Mouse (Mus musculus) layer of hippocampus, postnatal 14 days (tissue): ENCODE results near the gene Sord. TPM values are rescaled to one million over a fixed set of nuclear protein-coding genes. Genes with fewer than 3 reads are reported as not detected.
A peak's percentile ranks its signal among the peaks of the same experiment; 100 is the strongest.

Source experiments
- DNase-seq, 2 experiments: peaks; one replicate each; pipeline ENCODE4 v3.0.0; 2021 to 2022; ENCODE audit warnings: low spot score in 2 of 2, mixed read lengths in 1 of 2
- total RNA-seq, 2 experiments: library from RNA; stranded (reverse); gene quantifications; 2 replicates each; pipeline ENCODE4 v1.2.3; 2021

The Sord gene
- total RNA-seq, 2 experiments from 2014 or later, result 12.2 to 13.4 TPM

- no peak for DNase-seq
Observed at GRCm38 (mm10) chr2:122237891-122238470, 3.4 kb downstream of the Sord start.

- DNase-seq, result no peak
Observed at GRCm38 (mm10) chr2:122240735-122241134, 6.2 kb downstream of the Sord start.

- DNase-seq, result no peak
Observed at GRCm38 (mm10) chr2:122241226-122241625, 6.7 kb downstream of the Sord start.

GRCm38 (mm10) chr2:122241935-122242334, 7.4 kb downstream of the Sord start:
- no peak for DNase-seq

- DNase-seq, result peak; percentile 72 to 81
Observed at GRCm38 (mm10) chr2:122243671-122244131, 9.2 kb downstream of the Sord start.

- no peak for DNase-seq
Observed at GRCm38 (mm10) chr2:122247786-122248185, 13.2 kb downstream of the Sord start.

GRCm38 (mm10) chr2:122255997-122256396, 21.4 kb downstream of the Sord start:
- DNase-seq, result no peak

GRCm38 (mm10) chr2:122260729-122261128, 26.2 kb downstream of the Sord start:
- no peak for DNase-seq

- peak in 1 of 2 experiments; percentile 3 for DNase-seq
Observed at GRCm38 (mm10) chr2:122264690-122265089, 30.1 kb downstream of the Sord start.

- no peak for DNase-seq
Observed at GRCm38 (mm10) chr2:122266407-122267193, 32.1 kb downstream of the Sord start.

- DNase-seq, result no peak
Observed at GRCm38 (mm10) chr2:122278769-122279168, 44.2 kb downstream of the Sord start.

- DNase-seq, result no peak
Observed at GRCm38 (mm10) chr2:122284091-122284490, 49.5 kb downstream of the Sord start.

- no peak for DNase-seq
Observed at GRCm38 (mm10) chr2:122286137-122286536, 51.6 kb downstream of the Sord start.

- no peak for DNase-seq
Observed at GRCm38 (mm10) chr2:122294916-122295315, 60.4 kb downstream of the Sord start.

- no peak for DNase-seq
Observed at GRCm38 (mm10) chr2:122297271-122298095, 62.9 kb downstream of the Sord start.

GRCm38 (mm10) chr2:122298096-122298499, 63.5 kb downstream of the Sord start, which contains the start of gene Duox2:
TSS of gene Duox2 (minus strand) at chr2:122298449.
- DNase-seq, result no peak

- no peak for DNase-seq
Observed at GRCm38 (mm10) chr2:122298596-122299490, 64.3 kb downstream of the Sord start, which contains the start of gene Duoxa2. TSS of gene Duoxa2 (plus strand) at chr2:122298900.

GRCm38 (mm10) chr2:122299911-122300655, 65.5 kb downstream of the Sord start:
- DNase-seq, result no peak

GRCm38 (mm10) chr2:122300656-122301020, 66.1 kb downstream of the Sord start:
- no peak for DNase-seq
